Mouse (Mus musculus): ENCODE results near the gene Fam131a. TPM values are rescaled to one million over a fixed set of nuclear protein-coding genes. Genes with fewer than 3 reads are reported as not detected.

Fam131a gene
- total RNA-seq, 1 experiment: 1.9 TPM

GRCm38 (mm10) chr16:20710810-20711209 is 17.8 kb downstream of the Fam131a start:
- no peak for DNase-seq (ENCODE audit: low read depth, low spot score)
- in situ Hi-C loops (cut with MboI; ENCODE audit: low sequenced_read_pairs in 2 of 2, unreplicated experiment in 2 of 2): no loop called here
- H3K9ac ChIP-seq (ENCODE audit: insufficient read depth, low read depth, low read length, poor library complexity, severe bottlenecking): no peak overlapping the region
- peaks cover 63% of the 10 kb centered on the region for H3K36me3 ChIP-seq (ENCODE audit: control insufficient read depth, insufficient read depth, low read length, poor library complexity, severe bottlenecking)
- H3K4me3 ChIP-seq (ENCODE audit: insufficient read depth in 1 of 2, low read depth in 1 of 2, low read length in 2 of 2, poor library complexity in 1 of 2, severe bottlenecking in 1 of 2): no peak overlapping the region
- TF ChIP-seq HCFC1 (IDR thresholded peaks at IDR 0.05; ENCODE audit: borderline replicate concordance, insufficient read depth, low read length): no peak
- TF ChIP-seq CHD2 (IDR thresholded peaks at IDR 0.05; ENCODE audit: low read depth, low read length): no peak
- no peak for TF ChIP-seq MAFK (IDR thresholded peaks at IDR 0.05; ENCODE audit: insufficient read depth, low read depth, low read length)
- TF ChIP-seq ZC3H11A (IDR thresholded peaks at IDR 0.05; ENCODE audit: borderline replicate concordance, low read depth, low read length): no peak
- TF ChIP-seq ZNF384 (IDR thresholded peaks at IDR 0.05; ENCODE audit: low read depth, low read length): no peak
- peaks cover 7 to 36% of the 10 kb centered on the region in 2 experiments for H3K4me1 ChIP-seq (ENCODE audit: control insufficient read depth in 2 of 2, insufficient read depth in 2 of 2, low read length in 2 of 2, poor library complexity in 1 of 2)
- H3K27ac ChIP-seq (ENCODE audit: insufficient read depth, low read depth, low read length, poor library complexity, severe bottlenecking): no peak overlapping the region
- no peaks in the 10 kb centered on the region for H3K9me3 ChIP-seq (ENCODE audit: control insufficient read depth, insufficient read depth, low read depth, low read length)

- no peaks in the 10 kb centered on the region for H3K9me3 ChIP-seq (ENCODE audit: control insufficient read depth, insufficient read depth, low read depth, low read length)
Observed at GRCm38 (mm10) chr16:20712190-20712589, 19.1 kb downstream of the Fam131a start.

DNA sequence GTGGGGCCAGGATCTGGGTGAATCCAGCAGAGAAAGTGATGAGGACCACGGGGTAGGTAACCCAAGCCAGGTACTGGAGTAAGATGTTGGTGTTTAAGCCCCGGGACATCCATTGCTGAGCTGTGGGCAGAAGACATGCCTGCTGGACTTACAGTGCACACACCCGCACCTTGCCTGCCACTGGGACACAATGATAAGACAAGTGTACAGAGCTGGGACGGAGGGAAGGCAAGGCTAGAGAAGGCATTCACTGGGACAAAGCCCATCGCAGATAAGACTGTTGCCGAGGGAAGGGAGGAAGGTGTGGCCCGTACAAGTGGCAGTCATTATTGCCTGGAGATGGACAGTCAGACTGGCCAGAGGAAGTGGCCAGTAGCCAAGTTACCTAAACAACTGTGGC is 19.8 kb downstream of the Fam131a start:
- Histone ChIP-seq H3K9ac (ENCODE audit: insufficient read depth, low read depth, low read length, poor library complexity, severe bottlenecking) (no peak overlapping the region), H3K27ac (ENCODE audit: insufficient read depth, low read depth, low read length, poor library complexity, severe bottlenecking) (no peak overlapping the region), H3K4me3 (ENCODE audit: insufficient read depth in 1 of 2, low read depth in 1 of 2, low read length in 2 of 2, poor library complexity in 1 of 2, severe bottlenecking in 1 of 2) (no peak overlapping the region), H3K4me1 (ENCODE audit: control insufficient read depth in 2 of 2, insufficient read depth in 2 of 2, low read length in 2 of 2, poor library complexity in 1 of 2) (peaks cover 2 to 22% of the 10 kb centered on the region in 2 experiments; a peak in 2 of 4 replicates), H3K36me3 (ENCODE audit: control insufficient read depth, insufficient read depth, low read length, poor library complexity, severe bottlenecking) (peaks cover 49% of the 10 kb centered on the region), H3K9me3 (ENCODE audit: control insufficient read depth, insufficient read depth, low read depth, low read length) (no peaks in the 10 kb centered on the region)
- in situ Hi-C loops (cut with MboI; ENCODE audit: low sequenced_read_pairs in 2 of 2, unreplicated experiment in 2 of 2): no loop called here
- DNase-seq (ENCODE audit: low read depth, low spot score): no peak
- TF ChIP-seq HCFC1 (IDR thresholded peaks at IDR 0.05; ENCODE audit: borderline replicate concordance, insufficient read depth, low read length) (no peak), MAFK (IDR thresholded peaks at IDR 0.05; ENCODE audit: insufficient read depth, low read depth, low read length) (no peak), ZC3H11A (IDR thresholded peaks at IDR 0.05; ENCODE audit: borderline replicate concordance, low read depth, low read length) (no peak), ZNF384 (IDR thresholded peaks at IDR 0.05; ENCODE audit: low read depth, low read length) (no peak), CHD2 (IDR thresholded peaks at IDR 0.05; ENCODE audit: low read depth, low read length) (no peak)

More at GRCm38 (mm10) chr16:20712190-20712589, 19.1 kb downstream of the Fam131a start:
- no peak for DNase-seq (ENCODE audit: low read depth, low spot score)
- no peak overlapping the region for H3K9ac ChIP-seq (ENCODE audit: insufficient read depth, low read depth, low read length, poor library complexity, severe bottlenecking)
- H3K36me3 ChIP-seq (ENCODE audit: control insufficient read depth, insufficient read depth, low read length, poor library complexity, severe bottlenecking): peaks cover 56% of the 10 kb centered on the region
- in situ Hi-C loops (cut with MboI; ENCODE audit: low sequenced_read_pairs in 2 of 2, unreplicated experiment in 2 of 2): no loop called here
- no peak overlapping the region for H3K4me3 ChIP-seq (ENCODE audit: insufficient read depth in 1 of 2, low read depth in 1 of 2, low read length in 2 of 2, poor library complexity in 1 of 2, severe bottlenecking in 1 of 2)
- peaks cover 2 to 29% of the 10 kb centered on the region in 2 experiments; a peak in 2 of 4 replicates for H3K4me1 ChIP-seq (ENCODE audit: control insufficient read depth in 2 of 2, insufficient read depth in 2 of 2, low read length in 2 of 2, poor library complexity in 1 of 2)
- TF ChIP-seq ZC3H11A (IDR thresholded peaks at IDR 0.05; ENCODE audit: borderline replicate concordance, low read depth, low read length): no peak
- no peak for TF ChIP-seq CHD2 (IDR thresholded peaks at IDR 0.05; ENCODE audit: low read depth, low read length)
- TF ChIP-seq ZNF384 (IDR thresholded peaks at IDR 0.05; ENCODE audit: low read depth, low read length): no peak
- H3K27ac ChIP-seq (ENCODE audit: insufficient read depth, low read depth, low read length, poor library complexity, severe bottlenecking): no peak overlapping the region

- H3K9me3 ChIP-seq (ENCODE audit: control insufficient read depth, insufficient read depth, low read depth, low read length): no peaks in the 10 kb centered on the region
Observed at GRCm38 (mm10) chr16:20714307-20715080, 21.5 kb downstream of the Fam131a start.

More at GRCm38 (mm10) chr16:20714307-20715080, 21.5 kb downstream of the Fam131a start:
- Histone ChIP-seq H3K4me1 (ENCODE audit: control insufficient read depth in 2 of 2, insufficient read depth in 2 of 2, low read length in 2 of 2, poor library complexity in 1 of 2) (peaks cover 2 to 19% of the 10 kb centered on the region in 2 experiments; a peak in 3 of 4 replicates), H3K27ac (ENCODE audit: insufficient read depth, low read depth, low read length, poor library complexity, severe bottlenecking) (no peak overlapping the region; the same call in 1 of the 2 replicates), H3K36me3 (ENCODE audit: control insufficient read depth, insufficient read depth, low read length, poor library complexity, severe bottlenecking) (peaks cover 33% of the 10 kb centered on the region), H3K9ac (ENCODE audit: insufficient read depth, low read depth, low read length, poor library complexity, severe bottlenecking) (peak overlapping the region; percentile 36; the same call in 1 of the 2 replicates), H3K4me3 (ENCODE audit: insufficient read depth in 1 of 2, low read depth in 1 of 2, low read length in 2 of 2, poor library complexity in 1 of 2, severe bottlenecking in 1 of 2) (peak overlapping the region; percentile 87 to 88)
- in situ Hi-C loops (cut with MboI; ENCODE audit: low sequenced_read_pairs in 2 of 2, unreplicated experiment in 2 of 2): no loop called here
- TF ChIP-seq ZC3H11A (IDR thresholded peaks at IDR 0.05; ENCODE audit: borderline replicate concordance, low read depth, low read length) (no peak), CHD2 (IDR thresholded peaks at IDR 0.05; ENCODE audit: low read depth, low read length) (no peak), HCFC1 (IDR thresholded peaks at IDR 0.05; ENCODE audit: borderline replicate concordance, insufficient read depth, low read length) (no peak), MAFK (IDR thresholded peaks at IDR 0.05; ENCODE audit: insufficient read depth, low read depth, low read length) (no peak), ZNF384 (IDR thresholded peaks at IDR 0.05; ENCODE audit: low read depth, low read length) (no peak)
- no peak for DNase-seq (ENCODE audit: low read depth, low spot score)
